Comparison of ENCODE assay signal across 35 mouse cellular contexts in genomic region chr14:9389180-9389579, GRCm38 (mm10).
DNase-seq lines count a peak whose midpoint lies in the region; ATAC-seq and TF ChIP-seq lines count a peak whose summit lies in the region.
"Had no signal": no experiment of that assay in that cellular context is flagged by ENCODE, and none has a peak within 500 bp of the region (broad histone marks: within the 10 kb centered on the region; RNA-seq: fewer than 3 reads in every experiment).

No protein-coding gene starts in this region.

- H3K27ac ChIP-seq in liver, adult 2 months (replicated peaks; ENCODE audit: insufficient read depth, low read depth, low read length) = no peak overlapping the region
- peak overlapping the region; percentile 86 for H3K27ac ChIP-seq in CH12.LX (ENCODE audit: insufficient read depth, low read depth)
- no peak overlapping the region for H3K27ac ChIP-seq in gastrocnemius, adult 2 months
- H3K27ac ChIP-seq in lung, postnatal 0 days (ENCODE audit: low read length) = no peak overlapping the region
- H3K27ac ChIP-seq: forebrain, embryonic 12.5 days; heart, embryonic 13.5 days; hindbrain, embryonic 10.5 days; hindbrain, embryonic 15.5 days; kidney, embryonic 15.5 days; layer of hippocampus, adult 2 months; liver, embryonic 15.5 days; lung, embryonic 15.5 days; midbrain, embryonic 13.5 days; neural tube, embryonic 13.5 days; stomach, postnatal 0 days had no signal

- in situ Hi-C loops in CH12.LX (cut with MboI; ENCODE audit: low pct_ligation_motif_present, low pct_unique_long_range_greater_than_20kb, low sequenced_read_pairs) = no loop called here

- WGBS in liver, adult 2 months = 71% methylated on average over 7 of the region's 7 CpGs
- 72% methylated on average over 7 of the region's 7 CpGs for WGBS in lung, postnatal 0 days

- peak; percentile 73 for TF ChIP-seq EP300 in CH12.LX (IDR thresholded peaks at IDR 0.05; ENCODE audit: low read length)
- TF ChIP-seq EP300 in lung, postnatal 0 days (IDR thresholded peaks at IDR 0.05) = no peak

- ATAC-seq in megakaryocyte, adult 5-6 weeks (ENCODE audit: poor library complexity, severe bottlenecking) = peak; percentile 27; the same call in 1 of the 2 replicates
- no peak for ATAC-seq in lung, postnatal 0 days
- ATAC-seq: forebrain, postnatal 0 days; inflammation-experienced regulatory T-cells, adult 6 months; midbrain, embryonic 13.5 days; Patski had no signal

- H3K4me2 ChIP-seq in CH12.LX (ENCODE audit: insufficient read depth, low read depth, poor library complexity, severe bottlenecking) = peak overlapping the region; percentile 51; the same call in 1 of the 2 replicates
- no peak overlapping the region for H3K4me2 ChIP-seq in lung, postnatal 0 days (replicated peaks; ENCODE audit: low read depth, low read length)
- H3K4me2 ChIP-seq: forebrain, embryonic 12.5 days; heart, embryonic 13.5 days; hindbrain, embryonic 15.5 days; kidney, embryonic 15.5 days; liver, embryonic 15.5 days; lung, embryonic 15.5 days; midbrain, embryonic 13.5 days; neural tube, embryonic 13.5 days had no signal

- DNase-seq in liver, adult 2 months (ENCODE audit: extremely low read depth, low read depth, low spot score) = peak; percentile 26
- DNase-seq in liver (no peak), A20 (ENCODE audit: low read depth, low spot score) (peak; percentile 60), CH12.LX (ENCODE audit: extremely low read depth) (peak; percentile 79)
- no peak for DNase-seq in gastrocnemius, adult 2 months
- DNase-seq in lung, postnatal 0 days (ENCODE audit: low spot score) = no peak
- DNase-seq: adrenal gland, postnatal 14 days; cerebellum, adult 18-20 months; cerebellum, postnatal 10 days; forebrain, postnatal 0 days; gastrocnemius, postnatal 36 days; heart, postnatal 14 days; kidney, adult 11 months; kidney, postnatal 36 days; layer of hippocampus, postnatal 36 days; left cerebral cortex, postnatal 4 days; lung, postnatal 36 days; right cerebral cortex, postnatal 25 days; spleen, adult 18-20 months; thymus, adult 2 months; thymus, postnatal 36 days had no signal

- dilution Hi-C loops in CH12.LX (cut with MboI; ENCODE audit: extremely low pct_ligation_motif_present, extremely low pct_unique_long_range_greater_than_20kb, low sequenced_read_pairs) = no loop called here

- TF ChIP-seq CTCF in liver, adult 2 months (IDR thresholded peaks at IDR 0.05; ENCODE audit: low read depth, low read length) = no peak
- TF ChIP-seq CTCF in CH12.LX (conservative IDR thresholded peaks at IDR 0.05 in 1 of 2, IDR thresholded peaks at IDR 0.05 in 1 of 2; ENCODE audit: low read depth in 2 of 2, low read length in 2 of 2) = peak in 1 of 2 experiments; percentile 27; a peak in 2 of 4 replicates
- no peak for TF ChIP-seq CTCF in gastrocnemius, adult 2 months (IDR thresholded peaks at IDR 0.05)
- no peak for TF ChIP-seq CTCF in lung, postnatal 0 days (IDR thresholded peaks at IDR 0.05)

- no peaks in the 10 kb centered on the region for H3K79me2 ChIP-seq in liver, adult 2 months (ENCODE audit: control insufficient read depth, insufficient read depth, low read length)
- H3K79me2 ChIP-seq in CH12.LX (replicated peaks; ENCODE audit: control insufficient read depth, extremely low read depth, insufficient read depth, poor library complexity, severe bottlenecking) = no peaks in the 10 kb centered on the region

- TF ChIP-seq RAD21 in CH12.LX (IDR thresholded peaks at IDR 0.05; ENCODE audit: low read depth, low read length) = peak; percentile 38

- no peak for TF ChIP-seq POLR2A in liver, adult 2 months (IDR thresholded peaks at IDR 0.05; ENCODE audit: extremely low read depth, insufficient read depth, low read length)
- TF ChIP-seq POLR2A in CH12.LX (IDR thresholded peaks at IDR 0.05; ENCODE audit: low read depth, low read length) = no peak

- H3K27me3 ChIP-seq in liver, adult 2 months (ENCODE audit: control insufficient read depth, insufficient read depth, low read length) = no peaks in the 10 kb centered on the region
- H3K27me3 ChIP-seq in CH12.LX (replicated peaks) = no peaks in the 10 kb centered on the region
- H3K27me3 ChIP-seq in lung, postnatal 0 days (replicated peaks; ENCODE audit: insufficient read depth, low read length) = no peaks in the 10 kb centered on the region
- H3K27me3 ChIP-seq: forebrain, embryonic 12.5 days; heart, embryonic 13.5 days; hindbrain, embryonic 15.5 days; kidney, embryonic 15.5 days; liver, embryonic 15.5 days; lung, embryonic 15.5 days; midbrain, embryonic 13.5 days; neural tube, embryonic 13.5 days; Patski had no signal

- intact Hi-C loops in gastrocnemius, adult 2 months (cut with DNase I) = no loop called here

- no peak overlapping the region for H3K9ac ChIP-seq in liver, adult 2 months (ENCODE audit: low read depth, low read length)
- no peak overlapping the region for H3K9ac ChIP-seq in CH12.LX (ENCODE audit: insufficient read depth, low read depth)
- H3K9ac ChIP-seq in lung, postnatal 0 days (replicated peaks; ENCODE audit: low read depth) = no peak overlapping the region
- H3K9ac ChIP-seq: forebrain, embryonic 12.5 days; forebrain, postnatal 0 days; heart, embryonic 13.5 days; hindbrain, embryonic 15.5 days; kidney, embryonic 15.5 days; liver, embryonic 15.5 days; lung, embryonic 15.5 days; midbrain, embryonic 13.5 days; neural tube, embryonic 13.5 days had no signal

- H3K4me3 ChIP-seq in liver, adult 2 months (ENCODE audit: insufficient read depth, low read depth, low read length) = no peak overlapping the region
- H3K4me3 ChIP-seq in CH12.LX (replicated peaks in 1 of 3; ENCODE audit: low read depth in 2 of 3, low read length in 2 of 3, poor library complexity in 1 of 3) = no peak overlapping the region
- H3K4me3 ChIP-seq in gastrocnemius, adult 2 months = no peak overlapping the region
- H3K4me3 ChIP-seq in lung, postnatal 0 days (ENCODE audit: low read depth, low read length) = no peak overlapping the region
- H3K4me3 ChIP-seq: forebrain, embryonic 12.5 days; heart, embryonic 13.5 days; hindbrain, embryonic 10.5 days; hindbrain, embryonic 15.5 days; kidney, embryonic 15.5 days; layer of hippocampus, adult 2 months; liver, embryonic 15.5 days; lung, embryonic 15.5 days; midbrain, embryonic 13.5 days; neural tube, embryonic 13.5 days had no signal

- H3K9me3 ChIP-seq in CH12.LX (replicated peaks; ENCODE audit: low read length) = no peaks in the 10 kb centered on the region
- H3K9me3 ChIP-seq in lung, postnatal 0 days (ENCODE audit: low read length) = no peaks in the 10 kb centered on the region
- H3K9me3 ChIP-seq: forebrain, embryonic 12.5 days; heart, embryonic 13.5 days; hindbrain, embryonic 10.5 days; hindbrain, embryonic 15.5 days; kidney, embryonic 15.5 days; liver, embryonic 15.5 days; lung, embryonic 15.5 days; midbrain, embryonic 13.5 days; neural tube, embryonic 13.5 days had no signal

- no peaks in the 10 kb centered on the region for H3K36me3 ChIP-seq in liver, adult 2 months (ENCODE audit: control insufficient read depth, insufficient read depth, low read length)
- H3K36me3 ChIP-seq in CH12.LX (replicated peaks in 1 of 2; ENCODE audit: control insufficient read depth in 1 of 2, insufficient read depth in 1 of 2, low read length in 1 of 2) = no peaks in the 10 kb centered on the region
- no peaks in the 10 kb centered on the region for H3K36me3 ChIP-seq in lung, postnatal 0 days (ENCODE audit: insufficient read depth, low read length)
- H3K36me3 ChIP-seq: forebrain, embryonic 12.5 days; heart, embryonic 13.5 days; hindbrain, embryonic 10.5 days; hindbrain, embryonic 15.5 days; kidney, embryonic 15.5 days; liver, embryonic 15.5 days; lung, embryonic 15.5 days; midbrain, embryonic 13.5 days; neural tube, embryonic 13.5 days had no signal

- no peaks in the 10 kb centered on the region for H3K4me1 ChIP-seq in liver, adult 2 months (ENCODE audit: control insufficient read depth, insufficient read depth, low read length)
- H3K4me1 ChIP-seq in CH12.LX (ENCODE audit: control insufficient read depth in 1 of 2, insufficient read depth in 2 of 2) = peaks cover 36 to 77% of the 10 kb centered on the region in 2 experiments
- no peaks in the 10 kb centered on the region for H3K4me1 ChIP-seq in lung, postnatal 0 days (ENCODE audit: insufficient read depth, low read depth, low read length)
- H3K4me1 ChIP-seq: forebrain, embryonic 12.5 days; hindbrain, embryonic 10.5 days; hindbrain, embryonic 15.5 days; kidney, embryonic 15.5 days; liver, embryonic 15.5 days; lung, embryonic 15.5 days; midbrain, embryonic 13.5 days; neural tube, embryonic 13.5 days had no signal

TF ChIP-seq in CH12.LX, 34 proteins besides CTCF, POLR2A, EP300 and RAD21 (continues in another document):
- TF ChIP-seq MEF2A (IDR thresholded peaks at IDR 0.05; ENCODE audit: borderline replicate concordance, low read depth, low read length) (peak; percentile 84), PAX5 (IDR thresholded peaks at IDR 0.05; ENCODE audit: low read length) (no peak), ETS1 (conservative IDR thresholded peaks at IDR 0.05; ENCODE audit: low read depth, low read length) (peak; percentile 54; the same call in 1 of the 2 replicates), MYC (IDR thresholded peaks at IDR 0.05; ENCODE audit: low read depth, low read length) (peak; percentile 85), ZC3H11A (IDR thresholded peaks at IDR 0.05; ENCODE audit: low read depth, low read length) (no peak), E2F4 (IDR thresholded peaks at IDR 0.05; ENCODE audit: insufficient replicate concordance, low read depth, low read length) (no peak), CHD1 (IDR thresholded peaks at IDR 0.05; ENCODE audit: low read depth, low read length) (peak; percentile 96), TCF12 (IDR thresholded peaks at IDR 0.05; ENCODE audit: low read depth, low read length) (peak; percentile 84), NELFE (IDR thresholded peaks at IDR 0.05; ENCODE audit: low read depth, low read length) (no peak), TBP (conservative IDR thresholded peaks at IDR 0.05; ENCODE audit: low read depth, low read length) (0 out of 2 replicates have a peak, but pooled peaks have one; percentile 55), HCFC1 (IDR thresholded peaks at IDR 0.05; ENCODE audit: low read depth, low read length) (peak; percentile 36; the same call in 1 of the 2 replicates), CHD2 (IDR thresholded peaks at IDR 0.05; ENCODE audit: low read length) (no peak), SMC3 (IDR thresholded peaks at IDR 0.05; ENCODE audit: low read depth, low read length) (peak; percentile 34), IRF4 (IDR thresholded peaks at IDR 0.05; ENCODE audit: low read depth, low read length) (peak; percentile 84), ZKSCAN1 (IDR thresholded peaks at IDR 0.05; ENCODE audit: borderline replicate concordance, low read depth, low read length) (no peak), MXI1 (IDR thresholded peaks at IDR 0.05; ENCODE audit: low read depth, low read length) (no peak), SIN3A (IDR thresholded peaks at IDR 0.05; ENCODE audit: low read length) (no peak), GABPA (IDR thresholded peaks at IDR 0.05; ENCODE audit: insufficient replicate concordance, low read depth, low read length) (no peak), MAFK (IDR thresholded peaks at IDR 0.05; ENCODE audit: insufficient replicate concordance, low read length) (no peak), NRF1 (IDR thresholded peaks at IDR 0.05; ENCODE audit: low read depth, low read length) (no peak)

Comparison
In these comparisons a context has a peak if more than half of its experiments do, and no peak if none do; other contexts are left out.
1. DNase-seq: peak in liver, adult 2 months (single experiment), A20 (single experiment) and CH12.LX (single experiment); none in liver (single experiment), gastrocnemius, adult 2 months (single experiment) and lung, postnatal 0 days (single experiment).